Mouse (Mus musculus) thymus, adult 2 months (tissue): Measurements from ENCODE around the gene Ankrd63.

ENCODE experiments used
- CTCF ChIP-seq: fragments of 200-500 bp; IDR thresholded peaks from 2 replicates; pipeline ENCODE4 v1.5.1; 2012; ENCODE audit warnings: mild to moderate bottlenecking, control low read depth, low read length, moderate library complexity, borderline replicate concordance; ENCODE audit not compliant: control insufficient read depth, poor library complexity, insufficient read depth; ENCODE audit errors: extremely low read depth
- POLR2A ChIP-seq: fragments of 200-500 bp; IDR thresholded peaks from 2 replicates; pipeline ENCODE4 v1.6.1; 2012; ENCODE audit warnings: mild to moderate bottlenecking, low read length, control low read depth, moderate library complexity; ENCODE audit not compliant: control insufficient read depth, poor library complexity, insufficient read depth; ENCODE audit errors: extremely low read depth

DNA sequence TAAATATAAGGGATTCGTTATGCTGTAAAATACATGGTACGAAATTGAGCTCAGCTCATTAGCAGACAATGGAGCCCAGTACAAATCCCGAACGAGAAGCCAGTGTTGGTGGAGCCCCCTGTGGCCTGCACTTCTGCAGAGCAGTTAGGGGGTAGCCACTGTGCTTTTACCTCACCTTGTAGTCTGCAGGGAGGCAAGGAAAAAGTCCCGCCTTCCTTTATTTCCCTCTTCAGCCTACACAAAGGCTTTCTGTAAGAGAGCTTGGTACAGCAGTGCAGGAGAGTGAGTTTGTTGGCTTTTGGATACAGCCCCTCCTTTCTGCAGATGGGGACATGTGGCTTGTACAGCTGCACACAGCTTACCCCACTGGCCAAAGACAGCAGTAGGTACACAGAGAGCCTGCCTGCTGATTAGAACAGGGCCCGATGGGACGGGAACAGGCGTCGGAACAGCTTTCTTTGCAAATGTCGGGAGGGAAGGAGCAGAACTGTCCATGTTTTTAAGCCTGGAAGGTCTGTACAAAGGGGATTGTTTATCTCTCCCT, 45.6 kb upstream of the Ankrd63 start:
- TF ChIP-seq CTCF (no peak), POLR2A (no peak)
